In the genomic region with DNA sequence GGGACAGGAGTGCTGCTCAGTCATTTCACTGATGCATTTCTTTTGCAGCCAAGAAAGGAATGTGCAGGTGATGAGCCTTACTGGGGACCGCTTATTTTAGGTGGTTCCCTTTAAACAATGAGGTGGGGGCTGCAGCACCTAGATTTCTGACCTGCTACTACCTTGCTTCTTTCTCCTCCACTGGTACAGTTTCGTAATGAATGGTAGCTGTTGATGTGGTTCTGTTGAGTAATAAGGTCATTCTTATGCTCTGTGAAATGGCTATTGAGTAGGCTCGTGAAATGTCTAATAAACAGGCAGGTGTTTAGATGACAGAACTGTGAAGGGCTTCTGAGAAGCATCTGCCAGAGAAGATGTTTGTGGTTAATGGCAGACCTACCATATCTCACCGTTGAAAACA, we compare ENCODE assay signal across 27 mouse cellular contexts. TPM values are rescaled to one million over a fixed set of nuclear protein-coding genes. Genes with fewer than 3 reads are reported as not detected.
DNase-seq lines count a peak whose midpoint lies in the region; ATAC-seq and TF ChIP-seq lines count a peak whose summit lies in the region.
"Had no signal": no experiment of that assay in that cellular context is flagged by ENCODE, and none has a peak within 500 bp of the region (broad histone marks: within the 10 kb centered on the region; RNA-seq: fewer than 3 reads in every experiment).

No protein-coding gene starts in this region.

- TF ChIP-seq RAD21 in CH12.LX (IDR thresholded peaks at IDR 0.05; ENCODE audit: low read depth, low read length): no peak; the same call in 1 of the 2 replicates

- no peaks in the 10 kb centered on the region for H3K79me2 ChIP-seq in CH12.LX (replicated peaks; ENCODE audit: control insufficient read depth, extremely low read depth, insufficient read depth, poor library complexity, severe bottlenecking)

- in situ Hi-C loops in CH12.LX (cut with MboI; ENCODE audit: low pct_ligation_motif_present, low pct_unique_long_range_greater_than_20kb, low sequenced_read_pairs): no loop called here

- peaks cover 15% of the 10 kb centered on the region; the same call in 1 of the 2 replicates for H3K4me1 ChIP-seq in spleen, adult 2 months (ENCODE audit: control insufficient read depth, insufficient read depth, insufficient read length)
- H3K4me1 ChIP-seq in CH12.LX (ENCODE audit: control insufficient read depth in 1 of 2, insufficient read depth in 2 of 2): peaks cover 2 to 26% of the 10 kb centered on the region in 2 experiments; a peak in 2 of 4 replicates
- H3K4me1 ChIP-seq: forebrain, embryonic 13.5 days; hindbrain, embryonic 15.5 days; midbrain, embryonic 12.5 days; neural tube, embryonic 13.5 days had no signal

- no peak overlapping the region for H3K9ac ChIP-seq in CH12.LX (ENCODE audit: insufficient read depth, low read depth)
- H3K9ac ChIP-seq: forebrain, embryonic 13.5 days; heart, embryonic 12.5 days; hindbrain, embryonic 15.5 days; limb, embryonic 12.5 days; lung, embryonic 15.5 days; midbrain, embryonic 12.5 days; neural tube, embryonic 13.5 days had no signal

- no peaks in the 10 kb centered on the region for H3K27me3 ChIP-seq in spleen, adult 2 months (ENCODE audit: control insufficient read depth, insufficient read depth, low read length)
- no peaks in the 10 kb centered on the region for H3K27me3 ChIP-seq in CH12.LX (replicated peaks)
- H3K27me3 ChIP-seq: heart, embryonic 12.5 days; limb, embryonic 12.5 days; lung, embryonic 15.5 days had no signal

- no peak for DNase-seq in spleen, adult 2 months (ENCODE audit: low read depth in 1 of 2, low spot score in 2 of 2)
- DNase-seq in spleen, adult 18-20 months: no peak
- peak; percentile 54 for DNase-seq in CH12.LX (ENCODE audit: extremely low read depth)
- DNase-seq in naive thymus-derived CD4-positive, alpha-beta T cell, adult 2 months (ENCODE audit: low read depth): peak; percentile 40
- no peak for DNase-seq in c-Kit-positive CD71-positive TER-119-positive erythroid progenitor cells, embryonic 14.5 days (ENCODE audit: low spot score)
- DNase-seq in heart, postnatal 36 days: no peak
- DNase-seq: adrenal gland, adult 8-10 months; cerebellum, adult 11-12 months; cerebellum, postnatal 10 days; gastrocnemius, postnatal 25 days; heart, adult 18-20 months; kidney, adult 9 months; kidney, postnatal 10 days; layer of hippocampus, adult 9-11 months had no signal

- no peaks in the 10 kb centered on the region for H3K36me3 ChIP-seq in spleen, adult 2 months (ENCODE audit: control insufficient read depth, insufficient read depth, low read length)
- no peaks in the 10 kb centered on the region for H3K36me3 ChIP-seq in CH12.LX (replicated peaks in 1 of 2; ENCODE audit: control insufficient read depth in 1 of 2, insufficient read depth in 1 of 2, low read length in 1 of 2)
- H3K36me3 ChIP-seq: hindbrain, embryonic 10.5 days; hindbrain, embryonic 15.5 days; limb, embryonic 12.5 days; lung, embryonic 15.5 days; midbrain, embryonic 12.5 days; neural tube, embryonic 13.5 days had no signal

- intact Hi-C loops in heart, postnatal 36 days (cut with DNase I): no loop called here

- H3K4me3 ChIP-seq in spleen, adult 2 months (ENCODE audit: extremely low read depth, insufficient read depth, insufficient read length): no peak overlapping the region
- no peak overlapping the region for H3K4me3 ChIP-seq in CH12.LX (replicated peaks in 1 of 3; ENCODE audit: low read depth in 2 of 3, low read length in 2 of 3, poor library complexity in 1 of 3)
- H3K4me3 ChIP-seq: forebrain, embryonic 13.5 days; heart, embryonic 12.5 days; hindbrain, embryonic 10.5 days; hindbrain, embryonic 15.5 days; limb, embryonic 12.5 days; lung, embryonic 15.5 days; megakaryocyte, embryonic 14.5 days; midbrain, embryonic 12.5 days; myocyte; neural tube, embryonic 13.5 days had no signal

- peak; percentile 95 for TF ChIP-seq EP300 in CH12.LX (IDR thresholded peaks at IDR 0.05; ENCODE audit: low read length)

- peak overlapping the region; percentile 63; the same call in 1 of the 2 replicates for H3K27ac ChIP-seq in spleen, adult 2 months (ENCODE audit: insufficient read depth, low read length)
- H3K27ac ChIP-seq in CH12.LX (ENCODE audit: insufficient read depth, low read depth): no peak overlapping the region
- H3K27ac ChIP-seq: forebrain, embryonic 13.5 days; hindbrain, embryonic 10.5 days; hindbrain, embryonic 15.5 days; limb, embryonic 12.5 days; lung, embryonic 15.5 days; midbrain, embryonic 12.5 days; neural tube, embryonic 13.5 days had no signal

- WGBS in spleen, adult 2 months: 42% methylated on average over 4 of the region's 4 CpGs

- peaks cover 5% of the 10 kb centered on the region for H3K9me3 ChIP-seq in CH12.LX (replicated peaks; ENCODE audit: low read length)
- H3K9me3 ChIP-seq: forebrain, embryonic 13.5 days; hindbrain, embryonic 10.5 days; hindbrain, embryonic 15.5 days; limb, embryonic 12.5 days; lung, embryonic 15.5 days; midbrain, embryonic 12.5 days; neural tube, embryonic 13.5 days had no signal

- ATAC-seq in granulocyte monocyte progenitor cell, adult 5-6 weeks (replicated peaks; ENCODE audit: poor library complexity, severe bottlenecking): peak; percentile 61
- ATAC-seq in erythroblast, adult 5-6 weeks (replicated peaks; ENCODE audit: low FRiP score, poor library complexity, severe bottlenecking): no peak
- ATAC-seq: forebrain, embryonic 13.5 days; intestine, embryonic 16.5 days had no signal

- dilution Hi-C loops in CH12.LX (cut with MboI; ENCODE audit: extremely low pct_ligation_motif_present, extremely low pct_unique_long_range_greater_than_20kb, low sequenced_read_pairs): no loop called here

- H3K4me2 ChIP-seq in CH12.LX (ENCODE audit: insufficient read depth, low read depth, poor library complexity, severe bottlenecking): no peak overlapping the region
- H3K4me2 ChIP-seq: forebrain, embryonic 13.5 days; heart, embryonic 12.5 days; hindbrain, embryonic 15.5 days; limb, embryonic 12.5 days; lung, embryonic 15.5 days; midbrain, embryonic 12.5 days; neural tube, embryonic 13.5 days had no signal

- no peak for TF ChIP-seq CTCF in spleen, adult 2 months (IDR thresholded peaks at IDR 0.05; ENCODE audit: extremely low read depth, insufficient read depth, insufficient read length, insufficient replicate concordance)
- no peak for TF ChIP-seq CTCF in CH12.LX (conservative IDR thresholded peaks at IDR 0.05 in 1 of 2, IDR thresholded peaks at IDR 0.05 in 1 of 2; ENCODE audit: low read depth in 2 of 2, low read length in 2 of 2)

- TF ChIP-seq POLR2A in spleen, adult 2 months (IDR thresholded peaks at IDR 0.05; ENCODE audit: low read depth, low read length): no peak
- no peak for TF ChIP-seq POLR2A in CH12.LX (IDR thresholded peaks at IDR 0.05; ENCODE audit: low read depth, low read length)

TF ChIP-seq in CH12.LX, 34 proteins besides CTCF, POLR2A, EP300 and RAD21:
- TF ChIP-seq RCOR1 (conservative IDR thresholded peaks at IDR 0.05; ENCODE audit: low read depth, low read length): peak; percentile 92
- peak; percentile 79 for TF ChIP-seq MEF2A (IDR thresholded peaks at IDR 0.05; ENCODE audit: borderline replicate concordance, low read depth, low read length)
- TF ChIP-seq TCF12 (IDR thresholded peaks at IDR 0.05; ENCODE audit: low read depth, low read length): peak; percentile 92
- TF ChIP-seq GABPA (IDR thresholded peaks at IDR 0.05; ENCODE audit: insufficient replicate concordance, low read depth, low read length): no peak
- TF ChIP-seq JUN (IDR thresholded peaks at IDR 0.05; ENCODE audit: insufficient read depth, low read depth, low read length): peak; percentile 83
- no peak for TF ChIP-seq NELFE (IDR thresholded peaks at IDR 0.05; ENCODE audit: low read depth, low read length)
- peak; percentile 93 for TF ChIP-seq IRF4 (IDR thresholded peaks at IDR 0.05; ENCODE audit: low read depth, low read length)
- no peak for TF ChIP-seq HCFC1 (IDR thresholded peaks at IDR 0.05; ENCODE audit: low read depth, low read length)
- TF ChIP-seq JUND (conservative IDR thresholded peaks at IDR 0.05; ENCODE audit: low read depth, low read length): peak; percentile 88
- TF ChIP-seq E2F4 (IDR thresholded peaks at IDR 0.05; ENCODE audit: insufficient replicate concordance, low read depth, low read length): no peak
- 0 out of 2 replicates have a peak, but pooled peaks have one; percentile 11 for TF ChIP-seq MYC (IDR thresholded peaks at IDR 0.05; ENCODE audit: low read depth, low read length)
- peak; percentile 90 for TF ChIP-seq BHLHE40 (IDR thresholded peaks at IDR 0.05; ENCODE audit: low read depth, low read length)
- 0 out of 2 replicates have a peak, but pooled peaks have one; percentile 52 for TF ChIP-seq CHD2 (IDR thresholded peaks at IDR 0.05; ENCODE audit: low read length)
- TF ChIP-seq MAZ (IDR thresholded peaks at IDR 0.05; ENCODE audit: low read depth, low read length): 0 out of 2 replicates have a peak, but pooled peaks have one; percentile 37
- no peak for TF ChIP-seq TBP (conservative IDR thresholded peaks at IDR 0.05; ENCODE audit: low read depth, low read length)
- TF ChIP-seq ETS1 (conservative IDR thresholded peaks at IDR 0.05; ENCODE audit: low read depth, low read length): peak; percentile 74
- 0 out of 2 replicates have a peak, but pooled peaks have one; percentile 45 for TF ChIP-seq SIN3A (IDR thresholded peaks at IDR 0.05; ENCODE audit: low read length)

RNA-seq across cellular contexts. Expression of a gene that starts 25.5 kb away (rescaled TPM):
- 115 and 129 TPM in 2 replicates for polyA plus RNA-seq in spleen, adult 2 months (2012; rRNA removed)
- total RNA-seq in CH12.LX (2012; rRNA removed) (9.5 and 10.0 TPM in 2 replicates), CH12.LX (2014; rRNA removed) (23.5 and 23.7 TPM in 2 replicates)
- polyA plus RNA-seq in CH12.LX (2012; ENCODE audit: insufficient read length, low read depth): 17.8 and 19.8 TPM in 2 replicates
- total RNA-seq in granulocyte monocyte progenitor cell, adult 5-6 weeks (2014; fragmentation: Nextera tagmentation): 3.9 and 5.2 TPM in 2 replicates
- 8.2 and 8.5 TPM in 2 replicates for total RNA-seq in granulocyte monocyte progenitor cell, adult 5-6 weeks (2017)
- 5.0 and 6.5 TPM in 2 replicates for total RNA-seq in erythroblast, adult 5-6 weeks (2015; ENCODE audit: low replicate concordance)
- 10.5 and 11.3 TPM in 2 replicates for total RNA-seq in erythroblast, adult 5-6 weeks (2017; ENCODE audit: low replicate concordance)
- total RNA-seq in heart, postnatal 36 days (2021): 10 to 100 TPM; 53.5 to 65.4 TPM

Comparison
In these comparisons a context has a peak if more than half of its experiments do, and no peak if none do; other contexts are left out.
1. DNase-seq: peak in CH12.LX (single experiment) and naive thymus-derived CD4-positive, alpha-beta T cell, adult 2 months (single experiment); none in spleen, adult 2 months (0 of 2), spleen, adult 18-20 months (0 of 2), c-Kit-positive CD71-positive TER-119-positive erythroid progenitor cells, embryonic 14.5 days (single experiment) and heart, postnatal 36 days (0 of 2).